Mouse (Mus musculus): ENCODE measurements around the gene Lipt1. TPM values are rescaled to one million over a fixed set of nuclear protein-coding genes. Genes with fewer than 3 reads are reported as not detected.

The Lipt1 gene
- 10.2 and 12.0 TPM in 2 replicates for polyA plus RNA-seq (2015; fragmentation: Nextera tagmentation; extraction: Ambion mirVana)

DNA sequence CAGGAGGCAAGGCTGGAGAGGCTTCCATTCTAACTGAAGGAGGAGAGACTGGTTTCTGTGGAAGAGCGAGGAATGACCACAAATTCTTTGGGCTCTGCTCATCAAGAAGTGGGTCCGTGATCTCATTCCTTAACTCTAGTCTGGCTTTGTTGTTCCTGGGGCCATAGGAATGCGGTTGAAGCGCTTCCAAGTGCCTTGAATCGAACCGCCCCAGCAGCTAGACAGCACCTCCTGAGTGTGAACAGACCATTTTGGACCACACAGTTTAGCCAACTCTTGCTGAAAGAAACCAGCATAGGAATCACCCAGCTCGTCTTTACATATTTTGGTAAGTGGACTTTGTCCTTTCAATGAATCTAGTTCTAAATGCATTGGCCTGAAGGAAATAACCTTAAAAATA is at the start of gene Lipt1:
Lipt1 (plus strand) TSS at position 35 of the 400 bp plus-strand sequence.

DNA sequence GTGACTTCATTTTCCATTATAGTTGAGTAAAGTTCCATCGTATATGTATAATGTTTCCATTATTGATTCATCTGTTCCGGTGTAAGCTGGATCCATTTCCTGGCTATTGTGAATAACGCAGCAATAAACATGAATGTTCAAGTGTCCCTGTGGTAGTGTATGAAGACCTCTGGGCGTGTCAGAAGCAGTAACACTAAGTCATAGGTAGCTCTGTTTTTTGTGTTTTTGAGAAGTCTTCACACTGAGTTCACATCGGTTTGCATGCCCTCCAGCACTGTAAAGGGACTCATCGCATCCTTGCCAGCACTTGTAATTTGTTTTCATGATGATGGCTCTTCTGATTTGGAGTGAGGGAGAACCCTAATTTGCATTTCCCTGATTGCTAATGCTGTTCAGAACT is 5.3 kb upstream of the Lipt1 start, which contains the start of gene Tsga10:
Tsga10 (minus strand) TSS at position 144 of the 400 bp plus-strand sequence.

DNA sequence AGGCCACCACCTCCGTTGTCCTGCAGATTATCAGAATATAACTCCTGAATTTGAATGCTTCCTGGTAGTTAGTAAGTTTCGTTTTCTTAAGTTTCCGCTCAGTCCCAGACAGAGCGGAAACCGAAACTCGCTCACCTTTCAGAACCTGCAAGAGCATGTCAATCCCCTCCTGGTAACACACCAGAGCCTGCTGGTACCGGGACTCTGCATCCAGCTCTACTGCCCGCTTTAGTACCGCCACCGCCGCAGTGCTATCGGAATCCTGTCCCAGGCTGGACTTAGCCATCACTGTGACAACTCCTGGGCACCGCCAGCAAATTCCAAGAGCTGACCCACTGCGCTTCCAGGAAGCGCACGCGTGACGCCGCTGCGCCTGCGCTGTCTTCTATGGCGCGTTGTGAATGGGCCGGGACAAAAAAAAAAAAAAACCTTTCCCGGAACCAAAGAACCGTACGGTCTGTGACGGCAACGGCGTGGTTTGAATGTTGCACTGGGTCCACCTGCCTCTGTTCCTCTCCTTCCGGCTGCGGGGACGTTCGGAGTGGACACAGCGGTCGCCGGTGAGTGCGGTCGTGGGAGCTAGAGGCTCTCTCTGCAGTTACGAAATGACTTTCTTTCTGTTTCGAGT is 18.6 kb downstream of the Lipt1 start, which contains the start of the genes Mitd1 and Mrpl30:
Mitd1 (minus strand) TSS at position 387 of the 628 bp plus-strand sequence.
Mrpl30 (plus strand) TSS at position 453 of the 628 bp plus-strand sequence.

DNA sequence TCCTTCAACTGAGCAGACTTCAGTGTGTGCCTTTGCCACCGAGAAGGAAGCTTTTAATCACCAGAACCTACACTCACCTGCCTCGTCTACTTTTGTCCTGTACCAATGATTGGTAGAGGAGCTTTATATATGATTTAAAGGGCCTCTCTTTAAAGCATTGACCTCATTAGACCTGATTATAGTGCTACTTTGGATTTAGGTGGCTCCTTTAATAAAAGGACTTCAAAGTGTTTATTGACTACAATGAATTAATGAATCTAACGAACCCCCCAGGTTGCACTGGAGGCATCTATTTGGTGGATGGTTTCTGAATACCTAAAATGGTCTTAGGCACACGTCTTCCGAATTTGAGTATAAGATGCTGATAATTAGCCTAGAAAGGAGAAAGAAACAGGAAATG is 44.9 kb downstream of the Lipt1 start, which contains the start of gene Lyg2:
Lyg2 (minus strand) TSS at position 101 of the 400 bp plus-strand sequence.

Other genes with a start within 250 kb of the Lipt1 start
- gene 2010300C02Rik, start 151.7 kb upstream of the Lipt1 start, polyA plus RNA-seq (2015; fragmentation: Nextera tagmentation; extraction: Ambion mirVana): 0.21 and 0.44 TPM in 2 replicates
- gene Tsga10, start 5.3 kb upstream of the Lipt1 start, polyA plus RNA-seq (2015; fragmentation: Nextera tagmentation; extraction: Ambion mirVana): 3.5 and 4.1 TPM in 2 replicates
- gene Mitd1, start 18.7 kb downstream of the Lipt1 start, polyA plus RNA-seq (2015; fragmentation: Nextera tagmentation; extraction: Ambion mirVana): 7.5 and 9.9 TPM in 2 replicates
- 389 and 482 TPM in 2 replicates for gene Mrpl30, start 18.7 kb downstream of the Lipt1 start, polyA plus RNA-seq (2015; fragmentation: Nextera tagmentation; extraction: Ambion mirVana)
- not detected in 2 replicates for gene Lyg2, start 44.8 kb downstream of the Lipt1 start, polyA plus RNA-seq (2015; fragmentation: Nextera tagmentation; extraction: Ambion mirVana)
- gene Lyg1, start 86.0 kb downstream of the Lipt1 start, polyA plus RNA-seq (2015; fragmentation: Nextera tagmentation; extraction: Ambion mirVana): not detected in 2 replicates
- 77.4 and 79.0 TPM in 2 replicates for gene Txndc9, start 126.2 kb downstream of the Lipt1 start, polyA plus RNA-seq (2015; fragmentation: Nextera tagmentation; extraction: Ambion mirVana)
- gene Eif5b, start 126.3 kb downstream of the Lipt1 start, polyA plus RNA-seq (2015; fragmentation: Nextera tagmentation; extraction: Ambion mirVana): 13.3 and 16.2 TPM in 2 replicates

All from skeletal muscle tissue, postnatal 0 days (tissue).